Mouse (Mus musculus): ENCODE data around the gene Pacsin2. TPM values are rescaled to one million over a fixed set of nuclear protein-coding genes. Genes with fewer than 3 reads are reported as not detected.
A peak's percentile ranks its signal among the peaks of the same experiment; 100 is the strongest.
"Not testable (repeated sequence)": the region's sequence is repeated elsewhere in the genome, so short reads cannot be mapped to it uniquely, and the experiment has no call there.

The Pacsin2 gene
- polyA plus RNA-seq, 1 experiment from 2014 or later, result 60.7 TPM

GRCm38 (mm10) chr15:83473832-83474465 lies 9.5 kb upstream of the Pacsin2 start:
- no peaks in the 10 kb centered on the region for H3K9me3 ChIP-seq
- peak; percentile 28 for DNase-seq (ENCODE audit: low spot score)

GRCm38 (mm10) chr15:83473251-83473650 lies 8.8 kb upstream of the Pacsin2 start:
- WGBS, result 95% methylated on average over 1 of the region's 1 CpGs

More at GRCm38 (mm10) chr15:83473832-83474465, 9.5 kb upstream of the Pacsin2 start:
- no peak overlapping the region for H3K27ac ChIP-seq (replicated peaks)
- 64% methylated on average over 10 of the region's 10 CpGs for WGBS
- H3K36me3 ChIP-seq (replicated peaks), result no peaks in the 10 kb centered on the region
- peaks cover 34% of the 10 kb centered on the region for H3K4me1 ChIP-seq
- H3K4me3 ChIP-seq, result no peak overlapping the region
- no peaks in the 10 kb centered on the region for H3K27me3 ChIP-seq (replicated peaks; ENCODE audit: low read depth, poor library complexity, severe bottlenecking)

GRCm38 (mm10) chr15:83471476-83471875 lies 7.1 kb upstream of the Pacsin2 start:
- 69% methylated on average over 7 of the region's 7 CpGs for WGBS
- no peaks in the 10 kb centered on the region for H3K36me3 ChIP-seq (replicated peaks)

More at GRCm38 (mm10) chr15:83473251-83473650, 8.8 kb upstream of the Pacsin2 start:
- H3K27me3 ChIP-seq (replicated peaks; ENCODE audit: low read depth, poor library complexity, severe bottlenecking), result no peaks in the 10 kb centered on the region
- H3K36me3 ChIP-seq (replicated peaks), result no peaks in the 10 kb centered on the region
- H3K4me3 ChIP-seq, result no peak overlapping the region
- no peak overlapping the region for H3K27ac ChIP-seq (replicated peaks)
- DNase-seq (ENCODE audit: low spot score), result no peak
- no peaks in the 10 kb centered on the region for H3K9me3 ChIP-seq
- peaks cover 27% of the 10 kb centered on the region for H3K4me1 ChIP-seq

DNA sequence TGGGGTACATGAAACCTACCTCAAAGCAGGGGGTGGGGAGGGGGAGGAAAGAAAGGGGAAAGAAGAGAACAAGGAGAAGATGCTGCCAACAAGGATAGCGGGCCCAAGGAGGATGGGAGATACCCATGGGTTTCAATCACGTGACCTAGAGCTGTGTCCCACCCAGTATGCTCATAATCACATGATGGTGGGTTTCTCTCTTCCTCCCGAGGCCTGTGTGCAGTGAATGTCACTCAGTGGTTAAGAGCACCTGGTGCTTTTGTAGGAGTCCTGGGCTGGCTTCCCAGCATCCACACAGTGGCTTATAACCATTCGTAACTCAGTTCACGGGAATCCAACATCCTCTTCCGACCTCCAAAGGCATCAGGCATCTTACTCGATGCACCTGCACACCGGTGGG lies 6.0 kb upstream of the Pacsin2 start:
- Histone ChIP-seq H3K27me3 (replicated peaks; ENCODE audit: low read depth, poor library complexity, severe bottlenecking) (no peaks in the 10 kb centered on the region), H3K27ac (replicated peaks) (no peak overlapping the region), H3K4me1 (peaks cover 27% of the 10 kb centered on the region), H3K9me3 (no peaks in the 10 kb centered on the region), H3K4me3 (no peak overlapping the region), H3K36me3 (replicated peaks) (no peaks in the 10 kb centered on the region)
- no peak for DNase-seq (ENCODE audit: low spot score)
- WGBS, result 83% methylated on average over 8 of the region's 8 CpGs

More at GRCm38 (mm10) chr15:83471476-83471875, 7.1 kb upstream of the Pacsin2 start:
- Histone ChIP-seq H3K9me3 (no peaks in the 10 kb centered on the region), H3K4me3 (no peak overlapping the region), H3K4me1 (peaks cover 27% of the 10 kb centered on the region), H3K27ac (replicated peaks) (no peak overlapping the region), H3K27me3 (replicated peaks; ENCODE audit: low read depth, poor library complexity, severe bottlenecking) (no peaks in the 10 kb centered on the region)
- no peak for DNase-seq (ENCODE audit: low spot score)

DNA sequence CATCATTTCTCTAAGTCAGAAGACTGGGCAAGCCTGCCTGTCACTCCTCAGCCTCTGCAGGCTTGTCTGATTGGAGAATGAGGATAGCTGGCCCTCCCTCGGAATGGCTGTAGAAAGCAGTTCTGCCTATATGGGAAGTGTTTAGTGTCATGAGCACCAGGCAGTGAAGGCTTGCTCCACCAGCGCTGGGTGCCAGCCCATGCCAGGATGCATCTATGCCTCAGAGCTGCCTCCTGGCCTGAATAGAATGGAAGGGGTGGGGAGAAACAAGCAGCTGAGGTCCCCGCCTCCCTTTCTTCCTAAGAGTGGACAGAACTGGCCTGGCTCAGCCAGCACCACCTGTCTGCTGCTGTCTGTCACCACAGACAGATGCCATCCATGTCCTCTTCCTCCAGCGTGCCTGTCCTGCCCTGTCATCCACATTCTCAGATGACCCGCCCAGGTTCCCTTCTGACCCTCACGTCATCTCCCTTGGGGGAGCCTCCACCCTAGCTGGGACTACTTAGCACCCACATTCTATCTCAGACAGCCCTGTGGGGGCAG lies 4.9 kb upstream of the Pacsin2 start:
- Histone ChIP-seq H3K27me3 (replicated peaks; ENCODE audit: low read depth, poor library complexity, severe bottlenecking) (no peaks in the 10 kb centered on the region), H3K4me1 (peaks cover 21% of the 10 kb centered on the region), H3K27ac (replicated peaks) (no peak overlapping the region), H3K9me3 (no peaks in the 10 kb centered on the region), H3K4me3 (no peak overlapping the region), H3K36me3 (replicated peaks) (no peaks in the 10 kb centered on the region)
- 66% methylated on average over 6 of the region's 6 CpGs for WGBS
- DNase-seq (ENCODE audit: low spot score), result no peak

DNA sequence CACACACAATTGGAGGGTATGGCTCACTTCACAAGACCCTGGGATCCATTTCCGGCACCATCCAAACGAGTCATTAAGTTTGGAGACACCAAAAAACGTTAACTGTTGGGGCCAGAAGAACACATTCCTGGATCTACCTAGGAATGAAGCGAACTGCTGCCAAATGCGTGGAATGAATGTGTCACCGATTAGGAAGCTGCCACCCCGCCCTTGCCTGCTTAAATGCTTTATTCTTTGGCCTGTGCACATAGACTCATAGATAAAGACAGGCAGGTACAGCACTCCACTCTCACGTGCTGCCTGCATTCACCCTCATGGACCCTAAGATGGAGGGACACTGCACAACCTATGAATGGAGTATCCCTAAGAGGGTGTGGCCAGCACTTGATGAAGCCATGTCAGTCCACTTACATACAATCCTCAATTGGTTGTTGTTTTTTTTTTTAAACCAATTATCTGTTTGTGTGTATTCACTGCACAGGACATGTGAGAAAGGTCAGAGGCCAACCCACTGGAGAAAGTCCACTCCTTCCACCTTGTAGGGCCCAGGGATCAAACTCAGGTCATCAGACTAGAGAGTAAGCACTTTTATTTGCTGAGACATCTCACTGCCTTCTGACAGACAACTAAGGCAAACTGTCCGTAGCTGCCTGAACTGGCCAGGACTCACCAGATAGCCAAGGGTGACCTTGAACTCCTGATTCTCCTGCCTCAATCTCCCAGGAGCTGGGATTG lies 3.0 kb upstream of the Pacsin2 start:
- 85% methylated on average over 9 of the region's 9 CpGs for WGBS
- H3K4me1 ChIP-seq, result peaks cover 30% of the 10 kb centered on the region
- no peaks in the 10 kb centered on the region for H3K27me3 ChIP-seq (replicated peaks; ENCODE audit: low read depth, poor library complexity, severe bottlenecking)
- H3K4me3 ChIP-seq, result no peak overlapping the region
- no peak for DNase-seq (ENCODE audit: low spot score)
- no peaks in the 10 kb centered on the region for H3K9me3 ChIP-seq
- H3K36me3 ChIP-seq (replicated peaks), result no peaks in the 10 kb centered on the region
- no peak overlapping the region for H3K27ac ChIP-seq (replicated peaks)

GRCm38 (mm10) chr15:83466331-83466730 lies 1.9 kb upstream of the Pacsin2 start:
- H3K4me3 ChIP-seq, result no peak overlapping the region
- DNase-seq (ENCODE audit: low spot score), result no peak

GRCm38 (mm10) chr15:83464905-83465650 lies 672 bp upstream of the Pacsin2 start:
- Histone ChIP-seq H3K27me3 (replicated peaks; ENCODE audit: low read depth, poor library complexity, severe bottlenecking) (no peaks in the 10 kb centered on the region), H3K4me3 (peak overlapping the region; percentile 80), H3K27ac (replicated peaks) (peak overlapping the region; percentile 89), H3K9me3 (no peaks in the 10 kb centered on the region), H3K4me1 (peaks cover 21% of the 10 kb centered on the region), H3K36me3 (replicated peaks) (no peaks in the 10 kb centered on the region)
- DNase-seq (ENCODE audit: low spot score), result no peak
- 77% methylated on average over 19 of the region's 19 CpGs for WGBS

More at GRCm38 (mm10) chr15:83466331-83466730, 1.9 kb upstream of the Pacsin2 start:
- no peak overlapping the region for H3K27ac ChIP-seq (replicated peaks)
- peaks cover 25% of the 10 kb centered on the region for H3K4me1 ChIP-seq
- no peaks in the 10 kb centered on the region for H3K27me3 ChIP-seq (replicated peaks; ENCODE audit: low read depth, poor library complexity, severe bottlenecking)
- no peaks in the 10 kb centered on the region for H3K9me3 ChIP-seq
- WGBS, result 86% methylated on average over 4 of the region's 4 CpGs
- H3K36me3 ChIP-seq (replicated peaks), result no peaks in the 10 kb centered on the region

DNA sequence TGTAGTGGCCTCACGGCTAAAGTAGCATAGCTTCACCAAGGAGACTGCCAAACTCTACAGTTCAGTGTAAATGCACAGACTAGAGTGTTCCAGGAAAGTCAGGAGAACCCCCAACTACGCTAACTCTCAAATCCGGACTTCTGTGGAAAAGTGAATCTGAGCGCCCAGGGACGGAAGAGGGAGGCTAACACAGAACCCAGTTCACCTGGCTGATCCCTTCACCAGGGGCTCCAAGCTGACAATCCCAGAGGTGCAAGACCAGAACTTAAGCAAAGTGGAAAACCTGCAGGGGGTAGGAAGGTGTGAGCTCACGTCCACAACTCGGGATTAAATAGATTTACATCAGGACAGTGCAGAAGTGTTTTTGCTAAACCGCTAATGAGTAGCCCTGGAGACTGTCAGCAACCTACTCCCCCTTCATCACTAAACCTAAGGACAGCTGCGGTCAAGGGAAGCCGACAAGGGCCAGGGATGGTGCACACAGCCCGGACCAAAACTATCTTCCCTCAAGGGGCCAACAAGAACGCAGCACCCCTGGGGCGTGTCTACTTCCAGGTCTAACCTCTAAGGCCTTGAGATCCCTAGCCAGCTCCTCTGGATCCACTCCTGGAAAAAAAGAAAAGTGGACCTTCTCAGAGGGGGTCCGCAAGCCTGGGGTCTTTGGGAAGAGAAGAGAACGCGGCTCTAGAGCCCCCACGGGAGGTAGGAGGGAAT lies 880 bp downstream of the Pacsin2 start:
- 10% methylated on average over 17 of the region's 17 CpGs for WGBS
- peaks cover 19% of the 10 kb centered on the region for H3K4me1 ChIP-seq
- peak overlapping the region; percentile 89 for H3K27ac ChIP-seq (replicated peaks)
- H3K9me3 ChIP-seq, result no peaks in the 10 kb centered on the region
- no peaks in the 10 kb centered on the region for H3K36me3 ChIP-seq (replicated peaks)
- H3K4me3 ChIP-seq, result peak overlapping the region; percentile 80
- DNase-seq (ENCODE audit: low spot score), result no peak
- H3K27me3 ChIP-seq (replicated peaks; ENCODE audit: low read depth, poor library complexity, severe bottlenecking), result no peaks in the 10 kb centered on the region

DNA sequence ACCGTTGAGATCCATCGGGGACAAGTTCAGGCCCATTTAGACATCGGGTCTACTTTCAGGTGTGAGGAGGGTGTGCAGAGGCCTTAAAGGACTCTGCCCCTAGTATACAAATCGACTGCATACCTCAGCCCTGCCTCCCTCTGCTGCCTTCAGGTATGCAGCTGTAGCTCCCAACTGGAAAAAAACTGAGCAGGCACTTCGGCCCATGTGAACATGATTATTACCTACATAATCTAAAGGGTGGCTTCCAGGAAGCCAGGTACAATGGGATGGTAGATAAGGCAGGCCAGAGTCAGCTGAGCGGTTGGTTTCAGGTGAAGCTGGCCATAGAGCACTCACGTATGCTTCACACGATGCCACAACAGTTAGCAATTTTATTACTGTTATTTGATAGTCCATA lies 2.1 kb downstream of the Pacsin2 start:
- not testable (repeated sequence) for H3K27ac ChIP-seq (replicated peaks); H3K4me3 ChIP-seq; H3K36me3 ChIP-seq (replicated peaks); H3K9me3 ChIP-seq; DNase-seq (ENCODE audit: low spot score); H3K27me3 ChIP-seq (replicated peaks; ENCODE audit: low read depth, poor library complexity, severe bottlenecking)
- peaks cover 19% of the 10 kb centered on the region for H3K4me1 ChIP-seq
- 91% methylated on average over 8 of the region's 8 CpGs for WGBS

- Histone ChIP-seq H3K27ac (replicated peaks) (no peak overlapping the region), H3K27me3 (replicated peaks; ENCODE audit: low read depth, poor library complexity, severe bottlenecking) (no peaks in the 10 kb centered on the region), H3K36me3 (replicated peaks) (no peaks in the 10 kb centered on the region), H3K4me1 (peaks cover 19% of the 10 kb centered on the region), H3K4me3 (no peak overlapping the region), H3K9me3 (no peaks in the 10 kb centered on the region)
- 90% methylated on average over 3 of the region's 3 CpGs for WGBS
- DNase-seq (ENCODE audit: low spot score), result no peak
Observed at GRCm38 (mm10) chr15:83460891-83461290, 3.5 kb downstream of the Pacsin2 start.

DNA sequence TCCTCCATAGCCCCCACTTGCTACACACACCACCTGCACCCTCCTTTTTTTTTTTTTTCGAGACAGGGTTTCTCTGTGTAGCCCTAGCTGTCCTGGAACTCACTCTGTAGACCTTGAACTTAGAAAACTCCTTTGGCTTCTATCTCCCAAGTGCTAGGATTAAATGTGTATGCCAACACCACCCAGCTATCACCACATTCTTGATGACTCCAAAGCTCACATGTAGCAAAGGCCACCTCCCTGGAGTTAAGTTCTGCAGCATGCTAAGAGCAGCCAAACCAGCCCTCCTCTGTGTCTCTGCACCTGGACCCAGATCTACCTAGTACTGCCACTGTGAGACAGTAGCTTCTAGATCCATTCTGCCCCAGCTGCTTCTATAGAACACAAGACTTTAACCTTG lies 6.9 kb downstream of the Pacsin2 start:
- H3K27me3 ChIP-seq (replicated peaks; ENCODE audit: low read depth, poor library complexity, severe bottlenecking), result no peaks in the 10 kb centered on the region
- no peak overlapping the region for H3K4me3 ChIP-seq
- peaks cover 6% of the 10 kb centered on the region for H3K4me1 ChIP-seq
- H3K9me3 ChIP-seq, result no peaks in the 10 kb centered on the region
- WGBS, result 92% methylated on average over 1 of the region's 1 CpGs
- no peak for DNase-seq (ENCODE audit: low spot score)
- H3K27ac ChIP-seq (replicated peaks), result no peak overlapping the region
- no peaks in the 10 kb centered on the region for H3K36me3 ChIP-seq (replicated peaks)
